Mouse (Mus musculus) C2C12 (cell line): ENCODE results near the gene Rbpjl.

ENCODE experiments used
- CTCF ChIP-seq: IDR thresholded peaks from one replicate; pipeline ENCODE4 v1.5.1; 2011; ENCODE audit not compliant: control insufficient read depth, insufficient read depth, insufficient read length
- FOSL1 ChIP-seq: IDR thresholded peaks from one replicate; pipeline ENCODE4 v1.8.0; 2011; ENCODE audit warnings: mild to moderate bottlenecking, low read length; ENCODE audit not compliant: poor library complexity, insufficient read depth, severe bottlenecking
- MAX ChIP-seq: IDR thresholded peaks from one replicate; pipeline ENCODE4 v1.6.1; 2011; ENCODE audit warnings: mild to moderate bottlenecking, control low read depth
- MYOD1 ChIP-seq: IDR thresholded peaks from one replicate; pipeline ENCODE4 v1.6.1; 2011; ENCODE audit warnings: low read depth; ENCODE audit not compliant: control insufficient read depth, insufficient read length
- MYOG ChIP-seq: IDR thresholded peaks from one replicate; pipeline ENCODE4 v1.6.1; 2011; ENCODE audit not compliant: control insufficient read depth, insufficient read length; ENCODE audit errors: extremely low read depth
- USF1 ChIP-seq: IDR thresholded peaks from one replicate; pipeline ENCODE4 v1.6.1; 2011; ENCODE audit warnings: low read depth, mild to moderate bottlenecking, control low read depth, moderate library complexity

DNA sequence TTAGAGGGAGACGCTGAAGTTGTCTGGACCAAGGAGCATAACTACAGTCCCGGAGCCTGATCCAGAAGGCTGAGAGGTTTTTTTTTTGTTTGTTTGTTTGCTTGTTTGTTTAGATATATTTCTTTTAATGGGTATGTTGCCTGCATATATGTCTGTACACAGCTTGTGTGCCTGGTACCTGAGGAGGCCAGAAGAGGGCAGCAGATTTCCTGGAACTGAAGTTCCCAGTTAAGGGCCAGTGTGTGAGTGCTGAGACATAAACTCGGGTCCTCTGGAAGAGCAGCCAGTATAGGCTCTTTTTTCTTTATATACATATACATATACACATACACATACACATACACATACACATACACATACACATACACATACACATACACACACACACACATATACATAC is 44.6 kb upstream of the Rbpjl start:
- TF ChIP-seq CTCF (no peak), MAX (no peak), USF1 (no peak), MYOD1 (no peak), MYOG (no peak), FOSL1 (no peak)
